Mouse (Mus musculus) MEL (cell line): ENCODE measurements around the gene L3mbtl4. TPM values are rescaled to one million over a fixed set of nuclear protein-coding genes. Genes with fewer than 3 reads are reported as not detected.

Experiments
- DNase-seq: peaks from one replicate; pipeline ENCODE4 v3.0.0; 2011; ENCODE audit warnings: low read depth, low spot score
- H3K27ac ChIP-seq: 2 replicates; pipeline ENCODE4 v1.5.1; 2012; ENCODE audit warnings: low read depth, mild to moderate bottlenecking, control low read depth, low read length, moderate library complexity; ENCODE audit not compliant: control insufficient read depth
- H3K27me3 ChIP-seq, 2 experiments: fragments of 150-350 bp in 1 of 2; sonication (generic) in 1 of 2; 2 replicates each; pipeline ENCODE4 v1.6.1; 2012; ENCODE audit warnings: low read length in 2 of 2, mild to moderate bottlenecking in 2 of 2, improper control_type of control experiment in 1 of 2, moderate library complexity in 1 of 2; ENCODE audit not compliant: insufficient read depth in 2 of 2, control insufficient read depth in 1 of 2
- H3K36me3 ChIP-seq, 2 experiments: 2 replicates each; pipeline ENCODE4 v1.6.1; 2012 to 2014; ENCODE audit warnings: low read length in 2 of 2, improper control_type of control experiment in 1 of 2, inconsistent platforms in 1 of 2, mild to moderate bottlenecking in 1 of 2; ENCODE audit not compliant: insufficient read depth in 2 of 2, control insufficient read depth in 1 of 2
- H3K4me1 ChIP-seq, 2 experiments: fragments of 150-350 bp in 1 of 2; sonication (generic) in 1 of 2; 2 replicates each; pipeline ENCODE4 v1.6.1; 2012; ENCODE audit warnings: low read length in 2 of 2, improper control_type of control experiment in 1 of 2, mild to moderate bottlenecking in 1 of 2; ENCODE audit not compliant: insufficient read depth in 2 of 2, control insufficient read depth in 1 of 2
- H3K4me3 ChIP-seq, 2 experiments: fragments of 150-350 bp in 1 of 2; sonication (generic) in 1 of 2; 2 replicates each; pipeline ENCODE4 v1.5.1; 2012; ENCODE audit warnings: low read depth in 2 of 2, low read length in 2 of 2, mild to moderate bottlenecking in 2 of 2, moderate library complexity in 2 of 2, control low read depth in 1 of 2, improper control_type of control experiment in 1 of 2; ENCODE audit not compliant: control insufficient read depth in 1 of 2, insufficient read depth in 1 of 2
- H3K79me2 ChIP-seq: 2 replicates; pipeline ENCODE4 v1.6.1; 2012; ENCODE audit warnings: mild to moderate bottlenecking, low read length, moderate library complexity; ENCODE audit not compliant: control insufficient read depth, poor library complexity, insufficient read depth
- H3K9ac ChIP-seq: 2 replicates; pipeline ENCODE4 v1.6.1; 2012; ENCODE audit warnings: low read depth, mild to moderate bottlenecking, control low read depth, low read length, moderate library complexity; ENCODE audit not compliant: control insufficient read depth, poor library complexity, severe bottlenecking
- H3K9me3 ChIP-seq: fragments of 150-350 bp; sonication (generic); replicated peaks from 2 replicates; pipeline ENCODE4 v1.6.1; 2012; ENCODE audit warnings: mild to moderate bottlenecking, low read length, improper control_type of control experiment, moderate library complexity; ENCODE audit not compliant: insufficient read depth
- CHD1 ChIP-seq: IDR thresholded peaks from 2 replicates; pipeline ENCODE4 v1.6.1; 2012; ENCODE audit warnings: low read depth, mild to moderate bottlenecking, inconsistent platforms, low read length, improper control_type of control experiment
- CHD2 ChIP-seq: IDR thresholded peaks from 2 replicates; pipeline ENCODE4 v1.6.1; 2011; ENCODE audit warnings: low read length, improper control_type of control experiment
- EP300 ChIP-seq, 2 experiments: IDR thresholded peaks; 2 replicates each; pipeline ENCODE4 v1.6.1; 2011; ENCODE audit warnings: improper control_type of control experiment in 2 of 2, low read length in 2 of 2, low read depth in 1 of 2, mild to moderate bottlenecking in 1 of 2
- GABPA ChIP-seq: IDR thresholded peaks from 2 replicates; pipeline ENCODE4 v1.6.1; 2012; ENCODE audit warnings: low read depth, mild to moderate bottlenecking, inconsistent platforms, low read length, improper control_type of control experiment, moderate library complexity
- GATA1 ChIP-seq: IDR thresholded peaks from 2 replicates; pipeline ENCODE4 v1.6.1; 2011; ENCODE audit warnings: low read depth, low read length, improper control_type of control experiment
- JUND ChIP-seq: IDR thresholded peaks from 2 replicates; pipeline ENCODE4 v1.6.1; 2011; ENCODE audit warnings: low read depth, mild to moderate bottlenecking, improper control_type of control experiment, low read length
- MAX ChIP-seq: IDR thresholded peaks from 2 replicates; pipeline ENCODE4 v1.6.1; 2011; ENCODE audit warnings: low read length, improper control_type of control experiment
- MYB ChIP-seq: IDR thresholded peaks from 2 replicates; pipeline ENCODE4 v1.6.1; 2011; ENCODE audit warnings: mild to moderate bottlenecking, low read depth, low read length, improper control_type of control experiment
- NELFE ChIP-seq: IDR thresholded peaks from 2 replicates; pipeline ENCODE4 v1.6.1; 2011; ENCODE audit warnings: low read depth, low read length, improper control_type of control experiment
- NRF1 ChIP-seq: IDR thresholded peaks from 2 replicates; pipeline ENCODE4 v1.6.1; 2014; ENCODE audit warnings: low read depth, mild to moderate bottlenecking, inconsistent platforms, low read length, improper control_type of control experiment, moderate library complexity; ENCODE audit not compliant: poor library complexity, insufficient read depth, severe bottlenecking
- POLR2A ChIP-seq, 2 experiments: IDR thresholded peaks; 2 replicates each; pipeline ENCODE4 v1.6.1; 2011 to 2012; ENCODE audit warnings: low read length in 2 of 2, mild to moderate bottlenecking in 2 of 2, control low read depth in 1 of 2, improper control_type of control experiment in 1 of 2, low read depth in 1 of 2, moderate library complexity in 1 of 2; ENCODE audit not compliant: control insufficient read depth in 1 of 2, insufficient read depth in 1 of 2, poor library complexity in 1 of 2
- POLR2AphosphoS2 ChIP-seq: IDR thresholded peaks from 2 replicates; pipeline ENCODE4 v1.6.1; 2011; ENCODE audit warnings: low read length, improper control_type of control experiment
- POLR2AphosphoS5 ChIP-seq: IDR thresholded peaks from 2 replicates; pipeline ENCODE4 v1.6.1; 2012; ENCODE audit warnings: low read depth, borderline replicate concordance, mild to moderate bottlenecking, inconsistent platforms, low read length, moderate library complexity, mixed read lengths
- RAD21 ChIP-seq: IDR thresholded peaks from 2 replicates; pipeline ENCODE4 v1.6.1; 2011; ENCODE audit warnings: mild to moderate bottlenecking, low read depth, low read length, improper control_type of control experiment
- RCOR1 ChIP-seq: IDR thresholded peaks from 2 replicates; pipeline ENCODE4 v1.6.1; 2012; ENCODE audit warnings: low read depth, mild to moderate bottlenecking, inconsistent platforms, low read length, improper control_type of control experiment
- TBP ChIP-seq: IDR thresholded peaks from 2 replicates; pipeline ENCODE4 v1.8.0; 2011; ENCODE audit warnings: low read depth, low read length, improper control_type of control experiment
- USF1 ChIP-seq: IDR thresholded peaks from 2 replicates; pipeline ENCODE4 v1.6.1; 2014; ENCODE audit warnings: low read depth, mild to moderate bottlenecking, inconsistent platforms, low read length, improper control_type of control experiment, moderate library complexity
- ZKSCAN1 ChIP-seq: IDR thresholded peaks from 2 replicates; pipeline ENCODE4 v1.6.1; 2012; ENCODE audit warnings: low read depth, mild to moderate bottlenecking, inconsistent platforms, low read length, improper control_type of control experiment, moderate library complexity
- ZMIZ1 ChIP-seq: IDR thresholded peaks from 2 replicates; pipeline ENCODE4 v1.6.1; 2012; ENCODE audit warnings: low read depth, mild to moderate bottlenecking, inconsistent platforms, low read length, improper control_type of control experiment, moderate library complexity
- polyA plus RNA-seq, 2 experiments: library from polyadenylated mRNA; stranded (reverse) in 1 of 2; unstranded in 1 of 2; fragments of >175 nt in 1 of 2; fragments of >200 nt in 1 of 2; gene quantifications; 2 replicates each; pipeline versions ENCODE4 v1.2.1 to v1.2.4; 2012; ENCODE audit warnings: low replicate concordance in 2 of 2, low read depth in 1 of 2; ENCODE audit not compliant: insufficient read length in 2 of 2, insufficient read depth in 1 of 2, missing spikeins in 1 of 2
- total RNA-seq: library from RNA; depleted of rRNA; stranded (reverse); fragments of 300-350 nt; gene quantifications from 2 replicates; pipeline ENCODE4 v1.2.3, GENCODE M21; 2012

L3mbtl4 gene
- total and polyA plus RNA-seq, 3 experiments = not detected

- TF ChIP-seq NELFE (no peak), CHD2 (no peak), NRF1 (no peak), MAX (no peak), USF1 (no peak), RCOR1 (no peak), GABPA (no peak), TBP (no peak), JUND (no peak), POLR2A (IDR thresholded peaks at IDR 0.05; ENCODE audit: control insufficient read depth in 1 of 2, insufficient read depth in 1 of 2, low read depth in 1 of 2, low read length in 2 of 2, poor library complexity in 1 of 2) (no peak), POLR2AphosphoS2 (no peak), RAD21 (no peak), GATA1 (no peak), EP300 (IDR thresholded peaks at IDR 0.05; ENCODE audit: low read depth in 1 of 2, low read length in 2 of 2) (no peak), CHD1 (no peak), MYB (no peak), ZMIZ1 (no peak), POLR2AphosphoS5 (no peak), ZKSCAN1 (no peak)
- Histone ChIP-seq H3K27ac (no peak overlapping the region), H3K79me2 (no peaks in the 10 kb centered on the region), H3K27me3 (no peaks in the 10 kb centered on the region), H3K9ac (no peak overlapping the region), H3K36me3 (no peaks in the 10 kb centered on the region), H3K4me1 (no peaks in the 10 kb centered on the region), H3K4me3 (no peak overlapping the region), H3K9me3 (no peaks in the 10 kb centered on the region)
- no peak for DNase-seq
Observed at GRCm38 (mm10) chr17:68602744-68603143, 329.1 kb downstream of the L3mbtl4 start.

- Histone ChIP-seq H3K9me3 (no peaks in the 10 kb centered on the region), H3K4me1 (no peaks in the 10 kb centered on the region), H3K4me3 (no peak overlapping the region), H3K36me3 (no peaks in the 10 kb centered on the region), H3K79me2 (no peaks in the 10 kb centered on the region), H3K9ac (no peak overlapping the region), H3K27me3 (no peaks in the 10 kb centered on the region), H3K27ac (no peak overlapping the region)
- TF ChIP-seq USF1 (no peak), JUND (no peak)
- DNase-seq = no peak
Observed at GRCm38 (mm10) chr17:68607691-68608090, 334.1 kb downstream of the L3mbtl4 start.
